Mouse (Mus musculus) frontal cortex, adult 2 months (tissue): Measurements from ENCODE around the gene Tfip11. TPM values are rescaled to one million over a fixed set of nuclear protein-coding genes. Genes with fewer than 3 reads are reported as not detected.

Experiments
- polyA plus RNA-seq: library from polyadenylated mRNA; depleted of rRNA; stranded (reverse); fragments of >200 nt; gene quantifications from 2 replicates; pipeline ENCODE4 v1.2.3, GENCODE M21; 2012; rRNA removed

Gene Tfip11
- polyA plus RNA-seq, 1 experiment, result 40.0 TPM

Other genes starting within 250 kb of the Tfip11 start
- gene Cryba4, start 73.8 kb upstream of the Tfip11 start, polyA plus RNA-seq, result 1.4 and 1.9 TPM in 2 replicates
- 6.6 and 7.2 TPM in 2 replicates for gene Crybb1, start 70.5 kb upstream of the Tfip11 start, polyA plus RNA-seq
- 36.6 and 40.7 TPM in 2 replicates for gene Tpst2, start 49.7 kb upstream of the Tfip11 start, polyA plus RNA-seq
- gene Srrd, start 16.7 kb downstream of the Tfip11 start, polyA plus RNA-seq, result 55.5 and 58.8 TPM in 2 replicates
- 41.4 and 42.5 TPM in 2 replicates for gene Hps4, start 16.7 kb downstream of the Tfip11 start, polyA plus RNA-seq
- gene Gm6583, start 29.7 kb downstream of the Tfip11 start, polyA plus RNA-seq, result 0.04 TPM in 1 of 2 replicates, not detected in the other
- 146 and 153 TPM in 2 replicates for gene Asphd2, start 68.5 kb downstream of the Tfip11 start, polyA plus RNA-seq
- not detected in 2 replicates for gene Gm6588, start 123.1 kb downstream of the Tfip11 start, polyA plus RNA-seq